Mouse (Mus musculus) spleen, adult 2 months (tissue): ENCODE data around the gene Rest. TPM values are rescaled to one million over a fixed set of nuclear protein-coding genes. Genes with fewer than 3 reads are reported as not detected.
A peak's percentile ranks its signal among the peaks of the same experiment; 100 is the strongest.

Source experiments
- DNase-seq, 2 experiments: peaks; one replicate each; pipeline versions ENCODE4 v3.0.0 to v3.0.0-alpha.2; 2012 to 2021; ENCODE audit warnings: low spot score in 2 of 2, low read depth in 1 of 2
- H3K27ac ChIP-seq: fragments of 200-500 bp; 2 replicates; pipeline ENCODE4 v1.5.1; 2012; ENCODE audit warnings: low read length, inconsistent platforms; ENCODE audit not compliant: insufficient read depth
- H3K27me3 ChIP-seq: fragments of 200-500 bp; 2 replicates; pipeline ENCODE4 v1.6.1; 2012; ENCODE audit warnings: mild to moderate bottlenecking, moderate library complexity, low read length, inconsistent platforms; ENCODE audit not compliant: control insufficient read depth, insufficient read depth
- H3K36me3 ChIP-seq: fragments of 200-500 bp; 2 replicates; pipeline ENCODE4 v1.6.1; 2012; ENCODE audit warnings: mild to moderate bottlenecking, low read length, inconsistent platforms; ENCODE audit not compliant: control insufficient read depth, insufficient read depth
- H3K4me1 ChIP-seq: fragments of 200-500 bp; 2 replicates; pipeline ENCODE4 v1.6.1; 2011; ENCODE audit warnings: inconsistent platforms; ENCODE audit not compliant: control insufficient read depth, insufficient read depth, insufficient read length
- H3K4me3 ChIP-seq: fragments of 200-500 bp; 2 replicates; pipeline ENCODE4 v1.5.1; 2011; ENCODE audit warnings: mild to moderate bottlenecking, inconsistent platforms; ENCODE audit not compliant: insufficient read depth, insufficient read length; ENCODE audit errors: extremely low read depth
- CTCF ChIP-seq: fragments of 200-500 bp; IDR thresholded peaks from 2 replicates; pipeline ENCODE4 v1.5.1; 2011; ENCODE audit warnings: mild to moderate bottlenecking, inconsistent platforms; ENCODE audit not compliant: insufficient read depth, insufficient read length, insufficient replicate concordance; ENCODE audit errors: extremely low read depth
- POLR2A ChIP-seq: fragments of 200-500 bp; IDR thresholded peaks from 2 replicates; pipeline ENCODE4 v1.6.1; 2011; ENCODE audit warnings: low read depth, low read length, inconsistent platforms
- WGBS: fragments of 180-500 bp; shearing (Covaris S2); methylation state at CpG from one replicate; pipeline ENCODE4 v1.1.7; 2018; 5-methylcytosine and 5-hydroxymethylcytosine counted together
- polyA plus RNA-seq: library from polyadenylated mRNA; depleted of rRNA; stranded (reverse); fragments of >200 nt; gene quantifications from 2 replicates; pipeline ENCODE4 v1.2.3, GENCODE M21; 2012

Gene Rest
- polyA plus RNA-seq, 1 experiment, result 6.5 TPM

DNA sequence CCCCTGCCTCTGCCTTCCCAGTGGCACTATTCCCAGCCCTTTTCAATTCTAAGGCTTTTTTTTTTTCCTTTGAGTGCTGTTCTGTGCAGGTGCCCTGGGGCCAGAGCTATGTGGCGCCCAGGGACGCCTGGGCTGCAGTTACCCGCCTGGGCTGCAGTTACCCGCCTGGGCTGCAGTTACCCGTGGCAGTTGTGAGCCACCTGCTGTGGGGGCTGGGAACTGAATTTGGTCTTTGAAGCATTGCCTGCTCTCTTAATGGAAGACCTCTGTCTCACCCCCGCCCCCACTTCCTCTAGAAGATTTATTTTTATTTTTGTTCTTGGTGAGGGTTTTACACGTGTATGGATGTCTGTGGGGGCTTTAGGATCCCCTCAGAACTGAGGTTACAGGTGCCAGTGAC lies 7.9 kb downstream of the Rest start:
- H3K27ac ChIP-seq, result no peak overlapping the region
- no peak overlapping the region for H3K4me3 ChIP-seq
- peaks cover 24% of the 10 kb centered on the region for H3K36me3 ChIP-seq
- H3K4me1 ChIP-seq, result peaks cover 13% of the 10 kb centered on the region; the same call in 1 of the 2 replicates
- peak; percentile 40; the same call in 1 of the 2 replicates for TF ChIP-seq CTCF
- TF ChIP-seq POLR2A, result no peak
- DNase-seq, result peak in 1 of 2 experiments; percentile 67
- H3K27me3 ChIP-seq, result no peaks in the 10 kb centered on the region
- WGBS, result 17% methylated on average over 7 of the region's 7 CpGs

DNA sequence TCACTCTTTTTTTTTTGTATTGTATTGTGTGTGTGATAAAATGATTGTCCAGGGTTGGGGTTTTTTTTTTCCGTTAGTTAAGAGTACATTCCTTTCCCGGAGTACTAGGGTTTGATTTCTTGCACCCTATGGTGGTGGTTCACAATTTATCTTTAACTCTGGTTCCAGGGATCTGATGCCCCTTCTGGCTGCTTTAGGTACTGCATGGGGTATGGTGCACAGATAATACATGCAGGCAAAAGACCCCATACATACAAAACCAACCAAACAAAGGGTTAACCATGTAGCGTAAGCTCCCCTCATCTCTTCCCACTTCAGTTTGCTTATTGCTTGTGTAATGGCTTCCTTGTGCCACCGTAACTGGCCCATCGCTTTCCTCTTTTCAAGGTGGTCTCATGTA lies 10.7 kb downstream of the Rest start:
- Histone ChIP-seq H3K27me3 (no peaks in the 10 kb centered on the region), H3K36me3 (peaks cover 27% of the 10 kb centered on the region), H3K27ac (no peak overlapping the region), H3K4me1 (peaks cover 10% of the 10 kb centered on the region; the same call in 1 of the 2 replicates), H3K4me3 (no peak overlapping the region)
- WGBS, result 86% methylated on average over 5 of the region's 5 CpGs
- DNase-seq, result peak in 1 of 2 experiments; percentile 57
- TF ChIP-seq POLR2A, result no peak
- peak; percentile 2; the same call in 1 of the 2 replicates for TF ChIP-seq CTCF

DNA sequence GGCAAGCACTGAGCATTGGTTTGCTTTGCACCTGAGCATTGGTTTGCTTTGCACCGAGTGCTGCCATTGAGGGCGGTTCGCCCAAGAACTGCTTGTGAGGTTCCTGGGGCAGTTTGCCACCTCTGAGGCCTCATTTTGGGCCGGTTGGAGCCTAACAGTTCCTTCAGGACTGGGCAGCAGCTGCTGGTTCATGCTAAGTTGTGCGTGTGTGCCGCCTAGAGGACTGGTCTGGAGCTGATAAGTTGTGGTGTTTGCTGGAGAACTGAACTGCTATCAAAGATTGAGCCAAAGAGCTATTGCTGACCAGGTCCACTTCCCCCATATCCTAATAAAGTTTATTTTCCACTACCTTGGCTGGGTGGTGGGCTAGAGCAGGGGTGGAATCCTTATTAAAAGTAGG lies 11.9 kb downstream of the Rest start:
- Histone ChIP-seq H3K27me3 (no peaks in the 10 kb centered on the region), H3K4me3 (no peak overlapping the region), H3K4me1 (peaks cover 9% of the 10 kb centered on the region; the same call in 1 of the 2 replicates), H3K27ac (no peak overlapping the region), H3K36me3 (peaks cover 40% of the 10 kb centered on the region)
- DNase-seq, result no peak
- WGBS, result 90% methylated on average over 6 of the region's 6 CpGs
- no peak for TF ChIP-seq POLR2A
- no peak for TF ChIP-seq CTCF

DNA sequence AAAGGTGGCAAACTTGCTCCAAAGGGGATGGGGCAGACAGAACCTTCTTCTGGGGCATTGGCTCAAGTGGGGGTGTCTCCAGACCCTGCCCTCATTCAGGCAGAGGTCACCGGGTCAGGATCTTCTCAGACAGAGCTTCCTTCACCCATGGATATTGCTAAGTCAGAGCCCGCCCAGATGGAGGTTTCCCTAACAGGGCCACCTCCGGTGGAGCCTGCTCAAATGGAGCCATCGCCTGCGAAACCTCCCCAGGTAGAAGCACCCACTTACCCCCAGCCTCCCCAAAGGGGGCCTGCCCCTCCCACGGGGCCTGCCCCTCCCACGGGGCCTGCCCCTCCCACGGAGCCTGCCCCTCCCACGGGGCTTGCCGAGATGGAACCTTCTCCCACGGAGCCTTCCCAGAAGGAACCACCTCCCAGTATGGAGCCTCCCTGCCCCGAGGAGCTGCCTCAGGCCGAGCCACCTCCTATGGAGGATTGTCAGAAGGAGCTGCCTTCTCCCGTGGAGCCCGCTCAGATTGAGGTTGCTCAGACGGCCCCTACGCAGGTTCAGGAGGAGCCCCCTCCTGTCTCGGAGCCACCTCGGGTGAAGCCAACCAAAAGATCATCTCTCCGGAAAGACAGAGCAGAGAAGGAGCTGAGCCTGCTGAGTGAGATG lies 16.4 kb downstream of the Rest start:
- Histone ChIP-seq H3K4me3 (no peak overlapping the region), H3K36me3 (peaks cover 46% of the 10 kb centered on the region), H3K27ac (no peak overlapping the region), H3K4me1 (no peaks in the 10 kb centered on the region), H3K27me3 (no peaks in the 10 kb centered on the region)
- TF ChIP-seq CTCF, result no peak
- TF ChIP-seq POLR2A, result no peak
- 92% methylated on average over 20 of the region's 20 CpGs for WGBS
- no peak for DNase-seq

DNA sequence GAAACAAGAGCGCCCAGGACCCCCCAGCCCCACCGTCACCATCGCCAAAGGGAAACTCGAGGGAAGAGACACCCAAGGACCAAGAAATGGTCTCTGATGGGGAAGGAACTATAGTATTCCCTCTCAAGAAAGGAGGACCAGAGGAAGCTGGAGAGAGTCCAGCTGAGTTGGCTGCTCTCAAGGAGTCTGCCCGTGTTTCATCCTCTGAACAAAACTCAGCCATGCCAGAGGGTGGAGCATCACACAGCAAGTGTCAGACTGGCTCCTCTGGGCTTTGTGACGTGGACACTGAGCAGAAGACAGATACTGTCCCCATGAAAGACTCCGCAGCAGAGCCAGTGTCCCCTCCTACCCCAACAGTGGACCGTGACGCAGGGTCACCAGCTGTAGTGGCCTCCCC lies 17.0 kb downstream of the Rest start:
- 93% methylated on average over 9 of the region's 9 CpGs for WGBS
- TF ChIP-seq CTCF (no peak), POLR2A (no peak)
- no peaks in the 10 kb centered on the region for H3K4me1 ChIP-seq
- DNase-seq, result no peak
- peaks cover 42% of the 10 kb centered on the region for H3K36me3 ChIP-seq
- no peak overlapping the region for H3K27ac ChIP-seq
- no peaks in the 10 kb centered on the region for H3K27me3 ChIP-seq
- no peak overlapping the region for H3K4me3 ChIP-seq

DNA sequence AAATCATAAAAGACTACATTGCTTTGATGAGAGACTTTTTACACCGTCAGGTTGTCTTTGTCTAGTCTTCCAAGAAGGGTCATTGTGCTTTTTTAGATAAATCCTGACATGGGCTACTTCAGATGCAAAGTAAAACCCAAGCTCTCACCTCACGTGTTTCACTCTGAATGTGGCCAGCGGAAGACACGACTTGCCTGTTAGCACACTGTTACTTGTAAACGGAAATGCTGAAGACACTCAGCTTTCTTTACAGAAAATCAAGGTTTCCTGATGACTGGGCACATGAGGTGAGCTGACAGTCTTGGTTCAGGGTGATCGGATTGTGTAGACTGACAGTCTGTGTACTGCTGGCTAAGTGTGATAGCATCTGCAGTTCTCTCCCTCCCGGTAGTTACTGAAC lies 20.4 kb downstream of the Rest start:
- H3K36me3 ChIP-seq, result peaks cover 31% of the 10 kb centered on the region

DNA sequence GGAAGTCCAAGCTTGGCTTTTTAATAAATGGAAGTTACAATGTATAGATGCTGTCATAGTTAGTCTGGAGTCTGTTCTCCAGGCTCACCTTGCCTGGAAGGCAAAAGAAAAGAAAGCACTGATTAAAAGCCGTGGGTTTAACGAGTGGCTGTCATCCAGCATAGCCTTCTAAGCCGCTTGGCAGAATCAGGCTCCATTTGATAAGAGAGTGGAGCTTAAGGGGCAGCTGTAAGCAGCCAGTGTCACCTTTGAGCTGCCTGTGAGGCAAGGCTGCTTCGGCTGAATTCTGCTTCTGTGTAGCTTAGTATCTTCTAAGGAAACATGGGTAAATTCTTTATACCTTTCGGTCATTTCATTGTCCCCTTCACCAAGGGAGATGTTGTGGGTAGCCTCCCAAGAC lies 21.6 kb downstream of the Rest start:
- 88% methylated on average over 5 of the region's 5 CpGs for WGBS
- no peak overlapping the region for H3K27ac ChIP-seq
- H3K36me3 ChIP-seq, result peaks cover 18% of the 10 kb centered on the region
- H3K4me3 ChIP-seq, result no peak overlapping the region
- no peaks in the 10 kb centered on the region for H3K27me3 ChIP-seq
- TF ChIP-seq CTCF (no peak), POLR2A (no peak)
- DNase-seq, result no peak
- H3K4me1 ChIP-seq, result peaks cover 15% of the 10 kb centered on the region

More for the DNA sequence above, 20.4 kb downstream of the Rest start:
- 85% methylated on average over 7 of the region's 7 CpGs for WGBS
- Histone ChIP-seq H3K4me1 (peaks cover 15% of the 10 kb centered on the region), H3K27ac (no peak overlapping the region), H3K4me3 (no peak overlapping the region), H3K27me3 (no peaks in the 10 kb centered on the region)
- no peak for TF ChIP-seq POLR2A
- DNase-seq, result no peak
